Mouse (Mus musculus): ENCODE data around the gene H2al1k.
"Not testable (repeated sequence)": the region's sequence is repeated elsewhere in the genome, so short reads cannot be mapped to it uniquely, and the experiment has no call there.

The H2al1k gene

DNA sequence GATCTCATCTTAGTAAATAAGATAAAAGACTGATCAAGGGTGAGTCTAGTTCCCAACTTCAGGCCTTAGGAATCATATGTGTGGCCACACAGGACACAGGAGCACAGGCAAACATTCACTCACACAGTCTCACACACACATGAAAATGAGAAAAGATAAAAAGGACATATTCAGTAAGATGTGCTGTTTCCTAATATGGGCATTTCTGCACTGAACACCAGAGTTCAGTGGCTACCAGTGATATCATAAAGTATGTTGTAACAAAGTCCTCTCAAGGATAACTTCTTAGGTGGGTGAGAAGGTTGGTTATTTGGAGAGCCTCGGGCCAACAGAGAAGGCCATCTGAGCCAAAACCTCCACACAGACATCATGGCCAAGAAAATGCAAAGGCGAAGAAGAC, at the start of gene H2al1k:
Gene H2al1k (plus strand): TSS at position 301 of the 400 bp plus-strand sequence.
- DNase-seq, result not testable (repeated sequence)

GRCm38 (mm10) chrX:9302791-9303190, 47.6 kb upstream of the H2al1k start:
- no peak for DNase-seq

DNA sequence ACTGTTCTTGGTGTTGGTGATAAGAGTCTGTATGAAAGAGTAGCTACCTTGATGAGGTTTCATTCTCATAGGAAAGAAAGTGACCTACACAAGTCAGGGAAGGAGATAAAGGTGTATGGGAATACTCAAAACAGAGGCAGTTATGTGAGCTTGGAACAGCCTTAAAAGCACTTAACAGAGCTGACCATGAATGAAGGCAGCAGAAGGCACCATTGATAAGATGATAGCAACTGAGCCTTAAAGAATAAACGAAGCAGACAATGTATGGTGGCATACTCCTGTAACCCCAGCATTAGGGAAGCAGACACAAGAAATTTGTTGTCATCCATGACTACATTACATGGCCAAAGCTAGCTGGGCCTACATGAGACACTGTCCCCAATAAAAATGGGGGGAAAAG, 47.0 kb upstream of the H2al1k start:
- no peak for DNase-seq

GRCm38 (mm10) chrX:9316457-9316856, 34.0 kb upstream of the H2al1k start:
- DNase-seq, result not testable (repeated sequence)

DNA sequence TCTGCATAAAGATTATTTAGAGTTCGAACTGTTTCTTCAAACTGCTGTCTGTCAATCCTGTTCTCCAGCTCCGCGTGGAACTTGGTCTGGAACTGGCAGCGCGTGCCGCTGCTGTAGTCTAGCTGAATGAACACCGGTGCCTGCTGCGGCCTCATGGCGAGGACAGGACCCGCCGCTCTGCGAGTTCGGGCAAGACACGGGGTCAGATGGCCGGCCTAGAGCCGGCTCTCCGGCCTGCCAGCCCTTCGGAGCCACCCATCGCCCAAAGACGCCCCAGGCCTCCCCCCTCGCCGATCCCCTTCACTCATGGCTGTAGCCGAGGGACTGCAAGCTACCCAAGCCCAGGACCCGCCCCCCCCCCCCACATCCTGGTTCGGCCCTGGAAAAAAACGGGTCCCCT, 22.5 kb upstream of the H2al1k start:
- DNase-seq, result not testable (repeated sequence)

- DNase-seq, result peak; percentile 3
These were observed 18.0 kb upstream of the H2al1k start for GRCm38 (mm10) chrX:9332366-9332962.

DNA sequence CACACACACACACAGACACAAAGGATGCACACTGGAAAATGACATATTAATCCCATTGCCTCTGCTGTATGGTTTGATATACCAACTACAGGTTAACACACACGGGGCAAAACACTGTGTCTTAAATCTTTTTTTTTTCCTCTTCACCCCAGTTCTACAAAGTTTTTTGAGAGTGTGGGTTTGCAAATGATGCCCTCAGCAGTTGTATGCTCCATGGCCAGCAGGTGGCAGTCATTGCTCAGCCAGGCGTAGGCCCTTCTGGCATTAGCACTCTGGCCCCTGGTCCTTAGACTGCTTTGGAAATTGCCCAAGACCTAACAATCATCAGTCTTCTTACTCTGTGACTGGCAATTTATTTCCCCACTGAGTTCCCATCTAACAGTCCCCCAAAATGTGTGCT, 17.4 kb upstream of the H2al1k start:
- peak; percentile 47 for DNase-seq

- DNase-seq, result not testable (repeated sequence)
These were observed 15.4 kb upstream of the H2al1k start for GRCm38 (mm10) chrX:9334996-9335395.

DNA sequence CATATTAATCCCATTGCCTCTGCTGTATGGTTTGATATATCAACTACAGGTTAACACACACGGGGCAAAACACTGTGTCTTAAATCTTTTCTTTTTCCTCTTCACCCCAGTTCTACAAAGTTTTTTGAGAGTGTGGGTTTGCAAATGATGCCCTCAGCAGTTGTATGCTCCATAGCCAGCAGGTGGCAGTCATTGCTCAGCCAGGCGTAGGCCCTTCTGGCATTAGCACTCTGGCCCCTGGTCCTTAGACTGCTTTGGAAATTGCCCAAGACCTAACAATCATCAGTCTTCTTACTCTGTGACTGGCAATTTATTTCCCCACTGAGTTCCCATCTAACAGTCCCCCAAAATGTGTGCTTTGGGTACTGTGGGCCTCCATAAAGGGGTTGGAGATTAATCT, 23.6 kb downstream of the H2al1k start:
- DNase-seq, result peak; percentile 61

- not testable (repeated sequence) for DNase-seq
These were observed 25.5 kb downstream of the H2al1k start for GRCm38 (mm10) chrX:9375927-9376326.
